Mouse (Mus musculus) embryonic fibroblast, embryonic 13.5 days (primary cell): ENCODE results near the gene Gm21541.
"Not testable (repeated sequence)": the region's sequence is repeated elsewhere in the genome, so short reads cannot be mapped to it uniquely, and the experiment has no call there.

Experiments used
- CTCF ChIP-seq: IDR thresholded peaks from 2 replicates; pipeline ENCODE4 v1.5.1; 2011; ENCODE audit warnings: mild to moderate bottlenecking, control low read depth, low read length, moderate library complexity, borderline replicate concordance; ENCODE audit not compliant: insufficient read depth
- POLR2A ChIP-seq: IDR thresholded peaks from 2 replicates; pipeline ENCODE4 v1.6.1; 2011; ENCODE audit warnings: low read depth, mild to moderate bottlenecking, control low read depth, low read length, moderate library complexity

DNA sequence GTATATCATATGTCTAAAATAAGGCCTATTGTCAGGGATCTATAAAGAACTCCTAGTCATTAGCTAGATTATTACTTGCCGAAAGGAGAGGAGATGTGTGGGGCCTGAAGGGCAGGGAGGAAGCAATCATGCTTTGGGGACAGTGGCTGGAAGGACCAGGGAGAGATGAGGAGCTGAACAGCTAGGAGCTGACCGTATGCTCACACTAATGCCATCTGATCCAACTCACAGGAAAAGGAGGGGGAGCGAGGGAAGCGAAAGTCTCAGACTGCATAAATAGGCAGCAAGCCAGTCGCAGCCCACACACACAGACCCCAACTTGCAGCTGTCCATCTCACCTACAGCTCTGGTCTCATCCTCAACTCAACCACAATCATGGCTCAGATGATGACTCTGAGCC, at the start of gene Gm21541:
- TF ChIP-seq POLR2A, CTCF: not testable (repeated sequence)
